Mouse (Mus musculus) c-Kit-negative CD71-positive TER-119-positive erythroid progenitor cells, embryonic 14.5 days (primary cell): ENCODE measurements around the gene Sema6d.

Experiments used
- DNase-seq: peaks from one replicate; pipeline ENCODE4 v3.0.0-alpha.2; 2013; ENCODE audit warnings: low read depth, low spot score

Gene Sema6d

DNA sequence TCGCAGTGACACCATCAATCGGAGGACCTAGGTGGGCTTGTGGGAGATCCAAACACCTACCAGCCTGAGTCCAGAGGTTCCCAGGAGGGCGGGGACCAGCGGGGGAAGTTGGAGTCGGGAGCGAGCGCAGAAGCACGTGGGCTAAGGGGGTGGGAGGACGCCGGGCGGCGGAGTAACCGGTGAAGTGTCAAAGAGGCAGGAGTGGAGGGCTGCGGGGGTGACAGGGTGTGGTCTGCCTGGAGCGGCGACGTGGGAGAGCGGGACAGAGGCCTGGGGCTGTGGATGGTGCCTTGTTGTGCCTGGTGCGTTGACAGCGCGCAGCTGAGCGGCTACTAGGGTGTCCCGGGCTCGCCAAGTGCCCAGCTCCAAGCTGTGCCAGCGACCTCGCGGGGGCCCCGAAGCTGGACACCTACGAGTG, at the start of gene Sema6d:
Sema6d (plus strand) TSS at position 157 of the 418 bp plus-strand sequence.
- no peak for DNase-seq

DNA sequence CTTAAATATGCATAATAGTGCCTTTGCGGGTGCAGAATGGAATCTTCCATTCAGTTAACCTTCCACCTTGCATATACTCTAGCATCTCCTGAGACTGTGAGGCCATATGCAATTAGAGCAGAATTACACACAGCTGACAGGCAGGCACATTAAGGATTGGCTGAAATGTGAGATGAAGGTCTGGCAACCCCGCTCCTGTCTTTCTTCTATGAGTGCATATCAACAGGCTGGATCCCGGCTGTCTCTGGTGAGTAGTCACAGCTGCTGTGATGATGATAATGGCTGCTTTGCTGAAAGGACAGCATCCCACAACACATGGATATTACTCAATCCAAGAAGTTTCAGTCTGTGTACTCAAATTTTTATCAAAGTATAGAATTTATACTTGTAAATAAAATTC, 29.9 kb upstream of the Sema6d start:
- DNase-seq, result no peak

DNA sequence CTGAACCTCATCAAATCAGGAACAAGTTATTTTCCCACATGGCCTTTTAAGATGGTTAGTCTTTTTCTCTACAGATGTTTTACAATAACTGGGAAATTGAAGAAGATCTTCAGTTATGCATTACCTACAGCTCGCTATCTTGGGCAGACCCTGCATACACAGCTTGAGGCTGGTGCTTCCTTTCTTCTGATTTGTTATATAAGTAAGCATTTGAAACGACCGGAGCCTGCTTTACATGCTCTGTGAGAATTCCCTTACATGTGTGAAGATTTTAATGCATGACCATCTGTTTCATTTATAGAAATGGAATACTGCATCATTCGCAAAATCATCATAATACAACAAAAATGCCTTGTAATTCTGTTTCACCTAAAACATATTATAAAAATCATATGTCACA, 21.4 kb upstream of the Sema6d start:
- no peak for DNase-seq

DNA sequence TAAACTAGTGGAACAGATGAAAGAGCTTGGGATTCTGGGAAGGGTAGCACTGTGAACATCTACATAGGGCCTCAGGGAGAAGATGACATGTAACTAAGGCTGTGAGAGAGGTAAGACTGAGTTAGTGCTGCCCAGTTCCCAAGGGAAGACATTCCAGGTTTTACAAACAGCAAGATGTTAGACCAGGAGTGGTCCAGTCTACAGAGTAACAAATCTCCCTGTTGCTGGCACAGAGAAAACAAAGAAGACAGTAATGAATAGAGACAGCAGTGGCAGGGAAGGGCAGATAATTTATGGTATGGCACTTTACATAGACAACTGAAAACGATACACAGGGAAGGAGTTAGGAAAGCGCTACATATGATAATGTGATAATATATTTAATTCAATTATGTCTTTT, 19.1 kb upstream of the Sema6d start:
- DNase-seq, result no peak

DNA sequence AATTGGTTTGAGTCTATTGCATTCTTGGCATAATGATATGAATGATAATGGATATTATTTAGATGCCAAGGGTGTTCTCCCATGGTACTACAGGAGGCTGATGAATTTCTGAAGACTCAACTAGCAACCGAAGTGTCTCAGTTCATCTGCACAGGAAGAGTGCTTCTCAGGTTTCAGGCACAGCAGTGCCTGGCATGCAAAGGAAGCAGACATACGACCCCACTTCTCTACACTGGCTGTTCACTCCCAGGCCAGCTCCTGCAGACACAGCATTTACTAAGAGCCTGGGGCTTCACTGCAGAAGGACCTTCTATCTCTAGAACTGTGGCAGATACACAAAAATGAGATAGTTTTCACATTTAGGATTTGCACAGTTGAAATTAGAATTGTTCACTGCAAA, 18.4 kb upstream of the Sema6d start:
- DNase-seq, result no peak

DNA sequence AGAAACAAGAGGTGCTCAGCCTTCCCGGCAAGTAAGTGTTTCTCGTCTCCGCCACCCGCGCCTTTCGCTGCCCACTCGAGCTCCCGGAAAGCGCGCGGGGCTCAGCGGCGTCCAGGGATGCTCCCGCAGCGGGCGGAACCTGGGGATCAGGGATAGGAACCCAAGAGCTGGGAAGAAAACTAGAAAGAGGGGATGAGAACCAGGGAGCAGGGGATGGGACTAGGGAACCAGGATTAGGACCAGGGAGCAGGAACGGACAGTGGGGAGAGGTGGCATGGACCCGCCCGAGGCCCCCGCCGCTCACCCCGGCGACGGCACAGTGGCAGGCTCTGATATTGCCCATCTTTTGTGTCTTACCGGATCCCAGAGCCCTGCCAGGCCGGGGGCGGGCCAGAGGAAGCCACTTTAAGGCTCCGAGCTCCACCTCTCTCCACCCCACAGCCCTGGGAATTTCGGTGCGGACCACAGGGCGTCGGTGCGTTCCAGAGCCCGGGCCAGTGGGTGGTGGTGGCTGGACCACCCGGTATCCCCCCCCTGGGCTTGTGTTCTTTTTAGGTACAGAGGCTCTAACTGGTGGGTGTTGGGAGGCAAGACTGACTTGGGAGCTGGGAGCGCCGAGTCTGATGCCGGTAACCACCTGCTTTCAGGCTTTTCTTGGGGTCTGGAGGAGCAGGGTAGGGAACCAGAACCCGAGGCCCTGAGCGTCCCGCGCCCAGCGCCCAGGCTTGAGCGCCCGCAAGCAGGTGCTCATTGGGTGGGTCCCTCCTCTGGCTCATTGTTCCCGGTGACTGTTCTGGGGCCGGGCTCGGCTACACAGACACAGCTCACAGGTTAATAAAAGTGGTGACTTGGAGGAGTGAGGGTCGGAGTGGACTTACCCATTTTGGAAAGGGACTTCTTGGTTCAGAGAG, 717 bp downstream of the Sema6d start:
- no peak for DNase-seq

DNA sequence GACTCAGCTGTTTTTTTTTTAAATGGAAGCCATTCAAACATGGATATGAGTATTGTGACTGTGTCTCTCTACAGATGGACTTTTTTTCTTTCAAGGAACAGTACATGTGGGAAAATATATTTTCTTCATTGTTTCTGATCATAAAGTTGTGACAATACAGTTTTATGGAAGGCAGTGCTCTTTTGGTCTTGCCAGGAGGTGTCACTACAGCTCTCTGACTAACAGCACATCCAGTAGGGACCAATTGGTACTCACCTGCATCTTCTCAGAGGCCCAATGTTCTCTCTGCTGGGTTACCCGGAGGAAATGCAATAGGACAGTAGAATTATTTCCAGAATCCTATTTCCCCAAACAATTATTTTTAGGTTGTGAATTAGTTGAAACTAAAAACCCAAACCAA, 9.9 kb downstream of the Sema6d start:
- no peak for DNase-seq

DNA sequence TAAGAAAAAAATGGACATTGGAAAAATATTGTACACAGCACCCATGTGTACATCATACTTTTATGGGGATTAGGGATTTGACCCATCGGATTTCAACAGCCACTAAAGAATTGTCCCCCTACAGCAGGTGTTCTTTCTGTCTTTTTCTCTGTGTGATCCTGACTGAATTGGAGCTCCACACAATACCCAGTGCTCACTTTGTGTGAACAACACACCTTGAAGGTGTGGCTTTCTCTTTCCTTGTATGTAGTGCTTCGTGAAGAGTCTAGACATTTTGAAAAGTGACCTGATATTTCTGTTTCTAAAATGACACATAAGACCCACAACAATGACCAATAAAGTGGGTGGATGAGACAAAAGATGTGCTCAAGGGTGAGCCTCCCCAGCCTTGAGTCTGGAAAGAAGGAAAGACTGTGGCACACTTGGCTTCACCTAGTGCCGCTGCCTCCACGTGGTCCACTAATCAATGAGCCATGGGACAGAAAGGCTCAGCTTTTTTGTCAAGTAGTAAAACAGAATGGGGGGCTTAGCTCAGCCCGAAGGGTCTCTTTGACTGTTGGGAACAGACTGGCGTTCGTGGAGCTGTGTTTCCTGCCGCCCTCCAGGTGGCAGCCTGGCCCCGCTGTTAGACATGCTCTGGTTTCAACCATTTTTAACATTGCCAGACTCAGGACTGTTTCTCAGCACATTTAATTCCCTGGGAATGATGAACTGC, 10.9 kb downstream of the Sema6d start:
- DNase-seq, result no peak

DNA sequence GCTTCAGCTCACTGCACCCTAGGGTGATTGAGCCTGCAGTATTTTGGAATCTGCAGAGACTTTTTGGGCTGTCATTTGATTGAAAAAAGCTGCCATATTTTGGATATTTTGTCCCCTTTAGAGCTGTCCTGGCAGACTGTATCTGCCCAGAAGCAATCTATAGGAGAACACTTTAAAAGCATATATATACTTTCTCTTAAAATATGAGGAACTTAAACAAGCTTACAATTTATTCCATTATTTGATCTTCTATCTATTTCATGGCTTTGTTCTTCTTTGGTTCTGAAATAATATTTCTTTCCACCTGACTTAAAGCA, 11.4 kb downstream of the Sema6d start:
- DNase-seq, result no peak

DNA sequence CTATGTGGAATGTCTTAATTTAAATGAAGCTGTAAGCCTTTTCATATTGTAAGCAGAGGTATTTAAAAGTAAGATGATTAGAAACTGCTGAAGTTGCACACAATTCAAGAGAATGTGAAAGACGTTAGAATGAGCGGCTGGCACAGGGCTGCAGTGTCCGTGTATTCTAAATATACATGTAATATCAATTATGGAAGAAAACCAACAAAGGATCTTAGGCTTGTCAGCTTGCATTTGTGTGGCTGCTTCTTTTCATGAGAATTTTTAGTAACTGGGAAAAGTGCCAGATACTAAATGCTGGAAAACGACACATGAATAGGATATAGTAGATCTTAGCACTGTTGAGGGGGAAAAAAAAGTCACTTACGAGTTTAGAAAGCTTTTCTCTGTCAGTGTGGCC, 11.8 kb downstream of the Sema6d start:
- DNase-seq, result no peak

DNA sequence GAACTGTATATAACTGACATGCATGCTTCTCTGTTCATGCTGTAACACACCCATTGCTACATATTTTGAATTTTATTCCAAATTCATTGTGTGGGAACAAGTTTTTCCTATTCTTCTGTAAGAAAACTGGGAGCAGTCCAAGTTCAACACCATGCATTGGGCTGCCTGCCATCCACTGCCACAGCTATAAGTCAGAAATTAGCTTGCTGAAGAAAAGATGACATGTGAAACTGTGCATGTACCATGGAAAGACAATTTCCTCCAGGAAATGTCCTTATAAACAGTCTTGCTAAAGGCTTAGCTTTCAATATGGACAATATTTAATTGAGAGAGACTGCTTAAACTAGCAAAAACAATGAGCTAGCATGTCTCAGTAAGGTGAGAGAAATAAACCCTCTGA, 13.5 kb downstream of the Sema6d start:
- DNase-seq, result no peak

DNA sequence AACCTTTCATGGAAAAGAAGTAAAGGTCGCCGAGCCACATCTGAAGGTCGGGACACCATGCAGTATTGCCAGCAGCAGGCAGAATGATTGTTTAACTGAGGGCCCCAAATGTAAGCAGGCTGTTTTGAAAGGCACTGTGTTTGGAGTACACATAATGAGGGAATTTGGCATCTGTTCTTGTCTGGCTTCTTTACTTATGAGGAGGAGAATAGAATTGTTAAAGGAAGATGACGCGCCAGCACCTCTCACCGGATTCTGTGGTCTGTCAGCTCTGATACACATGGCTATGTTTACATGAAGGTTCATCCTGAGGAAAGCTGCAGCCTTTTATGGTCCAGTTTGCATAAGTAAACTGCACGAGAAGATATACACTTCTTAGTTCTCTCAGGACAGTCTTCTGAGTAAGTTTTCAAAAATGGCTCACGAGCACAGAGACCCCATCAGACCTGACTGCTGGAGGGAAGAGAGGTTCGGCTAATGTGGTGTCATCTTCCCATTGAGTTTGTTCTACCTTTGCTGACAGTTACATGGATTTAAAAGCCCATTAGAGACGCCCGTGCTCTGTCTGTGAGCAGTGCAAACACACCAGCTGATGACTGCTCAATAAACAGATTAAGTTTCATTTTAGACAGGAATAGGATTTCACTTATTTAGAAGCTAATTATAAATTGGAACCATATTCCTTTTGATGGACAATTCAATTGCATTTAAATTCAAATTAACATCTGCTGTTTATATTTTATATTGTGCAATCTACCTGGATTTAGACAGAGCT, 28.9 kb downstream of the Sema6d start:
- DNase-seq, result no peak

DNA sequence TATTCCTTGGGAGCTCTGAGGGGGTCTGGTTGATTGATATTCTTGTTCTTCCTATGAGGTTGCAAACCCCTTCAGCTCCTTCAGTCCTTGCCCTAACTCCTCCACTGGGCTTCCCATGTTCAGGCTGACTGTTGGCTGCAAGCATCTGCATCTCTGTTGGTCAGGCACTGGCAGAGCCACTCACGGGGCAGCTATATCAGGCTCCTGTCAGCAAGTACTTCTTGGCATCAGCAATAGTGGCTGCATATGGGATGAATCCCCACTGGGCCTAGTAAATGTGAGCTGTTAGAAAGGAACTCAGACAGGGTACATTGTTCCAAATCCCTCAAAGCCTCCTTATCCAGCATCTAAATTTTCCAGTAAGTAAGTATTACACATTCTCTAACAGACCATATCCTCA, 30.6 kb downstream of the Sema6d start:
- DNase-seq, result no peak

DNA sequence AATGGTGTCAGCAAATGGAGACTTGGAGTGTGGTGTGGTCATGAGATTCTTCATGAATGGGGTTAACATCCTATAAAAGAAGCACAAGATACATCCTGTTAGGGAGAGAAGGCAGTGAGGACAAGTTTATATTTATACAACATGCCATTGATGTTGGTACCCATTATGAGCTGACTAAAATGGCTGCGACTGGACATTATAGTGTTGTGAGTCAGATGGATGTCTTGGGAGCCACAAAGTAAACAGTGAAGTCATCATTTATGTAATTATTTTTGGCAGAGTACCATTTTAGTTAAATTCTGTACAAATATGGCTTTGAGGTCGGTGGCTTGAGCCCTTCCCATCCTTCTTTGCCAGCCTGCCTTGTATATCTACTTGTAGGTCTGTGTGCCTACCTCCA, 31.8 kb downstream of the Sema6d start:
- no peak for DNase-seq

DNA sequence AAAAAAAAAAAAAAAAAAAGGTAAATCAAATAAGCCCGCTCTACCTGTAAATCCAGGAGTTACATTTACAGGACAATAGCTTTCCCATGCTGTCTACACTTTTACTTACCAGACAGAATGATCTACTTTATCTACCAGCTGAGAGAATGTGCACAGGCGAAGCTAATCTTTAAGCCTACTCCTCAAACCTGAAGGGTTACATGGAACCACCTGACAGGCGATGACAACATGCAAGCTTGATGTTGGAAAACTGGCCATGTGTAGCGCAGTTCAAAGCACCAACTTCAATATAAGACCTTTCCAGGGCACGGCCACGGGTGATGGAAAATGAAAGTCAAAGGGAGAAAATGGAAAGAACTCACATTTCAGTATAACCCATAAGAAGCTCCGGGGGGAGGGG, 35.7 kb downstream of the Sema6d start:
- DNase-seq, result no peak

DNA sequence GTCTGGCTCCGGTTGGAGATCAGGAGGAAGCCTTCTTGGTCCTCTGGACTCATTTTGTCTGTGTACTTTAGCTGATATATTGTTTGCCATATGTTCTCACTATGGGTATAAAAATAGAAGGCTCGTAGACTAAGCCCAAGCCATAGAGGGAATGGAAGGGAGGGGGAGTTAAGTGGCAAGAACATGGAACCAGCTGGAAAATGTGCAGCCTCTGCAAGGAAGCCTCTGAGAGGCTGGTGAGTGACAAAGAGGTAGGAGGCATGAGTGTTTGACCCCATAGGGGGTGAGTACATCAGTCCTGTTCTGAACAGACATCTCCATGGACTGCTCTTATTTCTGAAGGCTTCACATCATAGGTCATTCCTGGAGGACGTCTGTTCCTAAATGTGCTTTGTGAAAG, 37.1 kb downstream of the Sema6d start:
- DNase-seq, result no peak

DNA sequence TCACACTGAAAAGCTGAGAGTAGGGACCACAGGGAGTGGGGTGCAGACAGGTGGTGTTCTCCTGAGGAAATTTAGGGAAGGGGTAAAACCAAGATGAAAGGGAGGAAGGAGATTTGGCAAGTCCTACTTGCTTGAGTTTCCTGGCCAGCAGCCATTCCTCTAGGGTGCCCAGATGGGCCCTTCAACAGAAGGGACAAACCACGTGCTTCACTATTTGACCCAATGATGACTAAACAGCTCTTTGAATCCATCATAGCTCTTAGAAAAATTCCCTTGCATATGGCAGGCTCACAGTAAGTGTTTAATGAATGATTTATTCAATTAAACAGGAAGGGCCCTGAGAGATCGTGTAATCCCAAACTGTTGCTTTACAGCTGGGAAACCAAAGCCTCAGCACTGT, 41.1 kb downstream of the Sema6d start:
- DNase-seq, result no peak

DNA sequence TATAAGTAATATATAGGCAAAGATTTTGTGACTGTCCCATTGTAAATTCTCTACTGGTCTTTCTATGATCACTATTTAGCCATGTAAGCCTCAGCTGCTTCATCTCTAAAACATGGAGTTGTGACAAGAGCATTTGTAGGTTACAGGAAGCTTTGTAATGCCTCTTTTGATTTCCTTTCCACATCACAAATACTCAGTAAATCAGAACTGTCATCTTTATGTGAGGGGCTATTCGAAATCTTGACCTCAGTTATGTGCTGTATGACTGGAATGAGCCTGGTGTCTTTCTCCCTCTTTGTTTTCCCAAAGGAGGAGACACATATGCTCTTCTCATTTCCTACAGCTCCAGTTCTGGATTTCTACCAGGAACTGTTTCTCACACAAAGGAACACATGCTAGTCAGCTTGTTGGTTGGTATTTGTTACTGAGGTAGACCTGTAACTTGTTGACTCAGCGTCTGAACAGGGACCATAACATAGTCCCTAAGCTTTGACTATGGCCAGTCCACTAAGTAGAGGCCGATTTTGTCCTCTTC, 51.8 kb downstream of the Sema6d start:
- DNase-seq, result no peak

DNA sequence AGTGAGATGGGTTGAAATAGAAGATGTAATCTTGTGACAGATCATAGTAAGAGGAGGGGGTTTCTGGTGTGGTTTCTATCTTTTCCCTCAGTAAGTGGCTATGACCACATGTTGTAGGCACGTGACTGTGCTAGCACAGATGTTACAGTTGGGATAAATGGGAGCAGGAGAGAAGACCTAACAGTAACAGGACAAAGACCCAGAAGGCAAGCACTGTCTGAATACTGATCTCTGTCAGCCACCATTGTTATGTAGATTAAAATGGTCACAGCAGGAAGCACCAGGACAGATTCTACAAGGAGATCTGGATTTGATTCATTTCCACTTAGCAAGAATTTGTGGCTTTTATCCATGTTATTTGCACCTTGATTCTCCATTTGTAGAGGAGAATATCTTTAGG, 55.8 kb downstream of the Sema6d start:
- no peak for DNase-seq

DNA sequence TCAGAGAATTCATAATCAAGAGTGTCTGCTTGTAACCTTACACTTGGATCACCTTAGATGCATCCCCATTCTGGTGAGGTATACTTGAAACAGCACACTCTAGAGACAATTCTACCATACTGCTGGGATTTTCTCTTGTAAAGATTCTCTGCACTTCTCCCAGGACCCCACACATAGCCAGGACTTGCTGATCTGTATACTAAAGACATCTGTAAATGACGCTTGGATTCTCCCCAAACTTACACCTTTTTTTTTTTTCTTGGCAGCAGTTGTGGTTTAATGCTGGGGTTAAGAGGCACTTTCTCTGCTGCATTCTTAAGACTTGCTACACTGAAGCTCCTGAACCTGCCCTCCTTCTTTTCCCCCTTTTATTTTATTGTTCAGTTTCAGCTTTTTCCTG, 68.4 kb downstream of the Sema6d start:
- DNase-seq, result no peak

DNA sequence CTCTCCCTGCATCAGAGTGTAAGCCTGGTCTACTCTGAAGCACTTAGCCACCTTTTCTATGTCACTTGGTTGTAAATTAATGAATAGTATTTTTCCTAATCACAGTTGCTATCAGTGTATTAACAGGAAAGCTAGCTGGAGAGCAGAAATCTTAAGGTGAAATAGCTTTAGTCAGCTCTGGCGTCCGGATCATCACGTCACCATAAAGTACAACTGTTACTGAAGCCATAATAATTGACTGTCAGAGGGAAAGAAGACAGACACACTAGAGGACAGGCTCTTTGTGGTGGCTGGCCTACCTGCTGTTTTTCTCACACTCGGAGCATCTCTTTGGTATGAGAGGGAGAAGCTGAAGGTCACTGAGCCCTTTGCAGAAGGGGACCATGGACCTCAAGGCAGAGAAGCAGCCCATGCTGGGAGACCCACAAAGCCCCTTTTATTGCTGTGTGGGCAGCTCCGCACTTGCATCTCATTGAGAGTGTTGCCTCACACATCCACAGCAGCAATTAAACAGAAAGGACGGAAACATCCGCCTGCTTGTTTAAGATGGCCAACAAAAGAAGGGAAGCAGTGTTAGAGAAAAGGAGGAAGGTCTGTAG, 72.3 kb downstream of the Sema6d start:
- DNase-seq, result no peak

DNA sequence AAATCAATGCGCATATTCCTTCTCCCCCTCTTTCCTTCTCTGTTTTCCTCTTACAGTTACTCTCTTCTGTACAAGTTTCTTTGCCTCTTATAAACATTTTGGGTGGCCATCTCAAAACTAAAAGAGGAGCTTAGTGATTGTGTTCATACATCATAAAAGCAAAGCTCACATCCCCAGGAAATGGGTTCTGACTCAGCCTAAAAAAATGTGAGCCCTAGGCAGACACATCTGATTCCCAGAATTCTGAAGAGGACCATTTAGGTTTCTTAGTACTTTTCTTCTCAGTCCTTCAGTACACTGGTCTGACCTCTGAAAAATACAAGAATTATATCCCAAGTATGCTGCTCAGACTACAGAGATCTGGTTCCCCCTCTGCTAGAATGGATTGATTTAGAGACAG, 78.6 kb downstream of the Sema6d start:
- DNase-seq, result no peak
